Mouse (Mus musculus): ENCODE results near the gene Fbxo31. TPM values are rescaled to one million over a fixed set of nuclear protein-coding genes. Genes with fewer than 3 reads are reported as not detected.

Fbxo31 gene
- polyA plus RNA-seq, 1 experiment = 11.1 TPM

- no peak for DNase-seq (ENCODE audit: low read depth, low spot score)
- 53% methylated on average over 9 of the region's 9 CpGs for WGBS
These were observed 66.9 kb downstream of the Fbxo31 start for GRCm38 (mm10) chr8:121511751-121512150.

Other genes with a start within 250 kb of the Fbxo31 start
- not detected in 2 replicates for gene 1700018B08Rik, start 34.5 kb downstream of the Fbxo31 start, polyA plus RNA-seq (2012; rRNA removed)
- 54.3 and 68.1 TPM in 2 replicates for gene Map1lc3b, start 11.6 kb upstream of the Fbxo31 start, polyA plus RNA-seq (2012; rRNA removed)
- gene Zcchc14, start 74.1 kb upstream of the Fbxo31 start, polyA plus RNA-seq (2012; rRNA removed) = 9.8 and 19.2 TPM in 2 replicates
- gene Jph3, start 150.8 kb upstream of the Fbxo31 start, polyA plus RNA-seq (2012; rRNA removed) = 0.38 and 0.51 TPM in 2 replicates